Mouse (Mus musculus) lung, postnatal 0 days (tissue): ENCODE data around the gene Olig3.

ENCODE experiments used
- CTCF ChIP-seq: IDR thresholded peaks from 2 replicates; pipeline ENCODE4 v1.5.1; 2016; ENCODE audit warnings: antibody characterized with exemption, mild to moderate bottlenecking
- EP300 ChIP-seq: IDR thresholded peaks from 2 replicates; pipeline ENCODE4 v1.6.1; 2016; ENCODE audit warnings: antibody characterized with exemption, mild to moderate bottlenecking, control low read depth

- TF ChIP-seq EP300 (no peak), CTCF (no peak)
These were observed 46.5 kb upstream of the Olig3 start for GRCm38 (mm10) chr10:19309681-19310395.
